Mouse (Mus musculus): Measurements from ENCODE around the gene Vps9d1.
"Not testable (repeated sequence)": the region's sequence is repeated elsewhere in the genome, so short reads cannot be mapped to it uniquely, and the experiment has no call there.

Vps9d1 gene

DNA sequence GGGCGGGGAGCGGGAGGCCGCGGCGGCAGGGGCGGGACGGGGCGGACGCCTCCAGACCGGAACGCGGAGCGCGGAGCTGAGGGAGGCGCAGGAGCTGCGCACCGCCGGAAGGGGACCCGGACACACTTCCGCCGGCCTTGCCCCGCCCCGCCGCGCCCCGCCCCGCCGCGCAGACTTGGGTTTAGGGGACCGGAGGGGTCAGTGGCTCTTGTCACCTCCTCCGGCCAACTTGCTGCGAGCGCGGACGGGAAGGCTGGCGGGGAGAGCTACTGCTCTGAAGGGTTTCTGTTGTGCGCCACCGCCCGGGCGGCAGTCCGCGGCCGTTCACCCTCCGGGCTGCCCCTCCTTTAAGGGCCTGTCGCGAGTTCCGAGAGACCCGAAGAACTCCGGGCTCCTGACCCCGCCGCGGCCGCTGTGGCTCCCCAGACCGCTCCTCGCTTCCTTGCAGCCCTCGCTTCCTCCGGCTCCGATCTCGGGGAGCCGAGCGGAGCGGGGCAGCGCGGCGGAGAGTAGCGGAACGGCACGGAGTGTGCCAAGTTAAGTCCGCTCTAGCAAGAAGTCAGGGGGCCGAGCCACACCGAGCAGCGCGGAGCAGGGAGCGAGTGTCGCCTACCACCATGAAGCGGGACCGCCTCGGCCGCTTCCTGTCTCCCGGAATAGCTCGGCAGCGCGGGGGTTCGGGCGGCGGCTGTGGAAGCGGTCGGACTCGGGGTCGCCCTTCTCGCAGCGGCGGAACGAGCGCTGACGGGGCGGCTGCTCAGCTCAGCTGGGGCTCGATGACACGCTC lies at the start of gene Vps9d1, which contains the start of gene Zfp276:
Gene Vps9d1, minus strand, starts transcription at position 250 of the 787 bp plus-strand sequence.
Gene Zfp276, plus strand, starts transcription at position 97 of the 787 bp plus-strand sequence.
- DNase-seq (ENCODE audit: low spot score): peak; percentile 88

DNA sequence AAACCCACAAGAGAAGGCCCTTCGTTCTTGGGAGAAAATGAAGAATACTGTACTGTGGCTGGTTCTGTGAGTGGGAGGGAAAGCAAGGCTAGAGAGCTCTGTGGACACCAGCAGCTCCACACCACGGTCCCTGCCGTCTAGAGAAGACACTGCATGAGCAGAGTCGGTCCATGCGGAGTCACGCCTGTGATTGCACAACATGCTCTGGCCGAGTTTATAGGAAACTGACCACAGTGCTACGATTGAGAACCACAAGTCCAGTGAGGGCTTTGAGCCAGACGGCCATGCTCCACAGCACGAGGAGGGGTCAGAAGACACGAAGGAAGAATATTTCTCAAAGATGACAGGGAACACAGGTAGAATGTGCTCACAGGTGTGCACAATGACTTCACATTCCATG lies 44.2 kb upstream of the Vps9d1 start:
- no peak for DNase-seq (ENCODE audit: low spot score)

DNA sequence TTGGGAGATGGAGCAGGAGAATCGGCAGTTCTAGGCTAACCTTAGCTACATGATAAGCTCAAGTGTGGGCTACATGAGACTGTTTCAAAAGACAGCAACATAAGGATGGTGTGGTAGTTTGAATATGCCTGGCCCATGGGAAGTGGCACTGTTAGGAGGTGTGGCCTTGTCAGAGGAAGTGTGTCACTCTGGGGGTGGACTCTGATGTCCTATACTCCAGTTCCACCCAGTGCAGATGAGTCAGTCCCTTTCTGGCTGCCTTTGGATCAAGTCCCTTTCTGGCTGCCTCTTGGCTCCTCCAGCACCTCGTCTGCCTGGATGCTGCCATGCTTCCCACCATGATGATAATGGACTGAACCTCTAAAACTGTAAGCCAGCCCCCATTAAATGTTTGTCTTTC lies 38.6 kb upstream of the Vps9d1 start:
- no peak for DNase-seq (ENCODE audit: low spot score)

DNA sequence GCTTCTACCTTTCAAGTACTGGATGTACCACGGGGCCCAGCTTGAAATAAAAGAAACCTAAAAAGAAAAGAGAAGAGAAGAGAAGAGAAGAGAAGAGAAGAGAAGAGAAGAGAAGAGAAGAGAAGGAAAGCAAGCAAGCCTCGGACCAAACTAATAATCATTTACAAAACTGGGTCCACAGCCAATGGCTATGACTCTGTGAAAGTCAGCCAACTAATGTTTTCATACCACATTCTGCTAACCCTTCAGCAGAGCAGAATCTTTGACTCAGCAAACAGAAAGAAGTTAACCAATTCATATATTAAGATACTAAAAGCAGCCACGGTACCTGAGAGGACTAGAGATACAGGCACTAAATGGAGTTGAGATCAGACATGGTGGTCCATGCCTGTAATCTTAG lies 38.1 kb upstream of the Vps9d1 start:
- DNase-seq (ENCODE audit: low spot score): no peak

DNA sequence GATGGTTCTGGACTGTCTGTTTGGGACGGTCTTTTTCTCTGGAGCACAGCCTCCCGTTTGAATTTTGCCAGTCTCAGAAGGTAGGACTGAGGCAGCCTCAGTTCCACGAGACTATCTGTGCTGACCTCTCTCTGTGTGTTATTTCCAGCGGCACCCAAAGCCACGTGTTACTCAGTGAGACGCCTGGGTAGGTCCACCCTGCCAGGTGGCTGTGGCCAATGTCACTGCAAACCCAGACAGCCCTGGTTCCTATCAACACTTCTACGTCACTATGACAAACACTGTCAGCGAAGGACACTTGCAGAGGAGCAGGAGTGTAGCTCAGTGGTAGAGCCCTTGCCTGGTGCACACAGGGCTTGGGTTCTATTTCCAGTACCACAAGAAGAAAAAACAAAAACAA lies 37.6 kb upstream of the Vps9d1 start:
- DNase-seq (ENCODE audit: low spot score): no peak

DNA sequence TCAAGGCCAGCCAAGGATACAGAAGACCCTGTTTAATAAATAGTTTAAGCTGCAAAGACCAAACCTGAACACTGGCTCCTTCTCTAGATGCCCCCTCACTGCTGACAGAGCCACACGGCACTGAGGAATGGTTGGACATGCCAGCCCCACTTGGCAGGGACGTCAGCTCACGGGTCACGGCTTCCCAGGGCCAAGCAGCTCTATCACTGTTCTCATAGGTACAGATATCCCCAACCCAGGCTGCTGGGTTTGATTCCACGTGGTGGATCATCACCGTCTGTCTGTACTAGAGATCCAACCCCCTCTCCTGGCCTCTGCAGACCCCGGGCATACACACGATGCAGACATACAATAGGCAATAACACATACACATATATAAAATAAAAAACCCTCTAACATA lies 36.5 kb upstream of the Vps9d1 start:
- DNase-seq (ENCODE audit: low spot score): no peak

DNA sequence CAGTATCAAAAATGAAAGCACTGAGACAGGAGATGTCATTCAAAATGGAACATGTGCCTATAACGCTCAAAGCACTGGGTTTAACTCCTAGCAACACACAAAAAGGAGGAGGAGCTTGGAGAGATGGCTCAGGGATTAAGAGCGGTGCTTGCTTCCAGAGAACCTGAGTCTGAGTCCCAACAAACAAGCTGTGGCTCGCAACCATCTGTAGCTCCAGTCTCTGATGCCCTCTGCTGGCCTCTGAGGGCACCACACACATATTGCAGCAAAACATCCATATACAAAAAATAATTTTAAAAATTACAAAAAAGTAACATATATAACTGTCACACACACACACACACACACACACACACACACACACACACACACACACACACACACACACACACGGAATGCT lies 36.0 kb upstream of the Vps9d1 start:
- DNase-seq (ENCODE audit: low spot score): peak; percentile 47

DNA sequence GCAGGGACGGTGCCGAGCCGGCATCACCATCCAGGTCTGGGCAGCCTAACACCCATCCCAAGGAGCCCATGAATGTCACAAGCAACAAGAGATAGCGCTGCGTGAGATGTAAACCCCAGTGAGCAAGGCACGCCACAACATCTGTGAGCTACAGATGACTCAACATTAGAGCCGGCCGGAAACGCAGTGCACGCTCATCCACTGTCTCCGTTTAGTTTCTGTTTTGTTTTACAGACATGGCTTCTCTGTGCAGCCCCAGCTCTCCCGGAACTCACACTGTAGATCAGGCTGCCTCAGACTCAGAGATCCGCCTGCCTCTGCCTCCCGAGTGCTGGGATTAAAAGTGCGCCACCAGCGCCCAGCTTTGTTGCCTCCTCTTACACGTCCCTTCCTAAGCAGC lies 33.2 kb upstream of the Vps9d1 start:
- DNase-seq (ENCODE audit: low spot score): no peak

DNA sequence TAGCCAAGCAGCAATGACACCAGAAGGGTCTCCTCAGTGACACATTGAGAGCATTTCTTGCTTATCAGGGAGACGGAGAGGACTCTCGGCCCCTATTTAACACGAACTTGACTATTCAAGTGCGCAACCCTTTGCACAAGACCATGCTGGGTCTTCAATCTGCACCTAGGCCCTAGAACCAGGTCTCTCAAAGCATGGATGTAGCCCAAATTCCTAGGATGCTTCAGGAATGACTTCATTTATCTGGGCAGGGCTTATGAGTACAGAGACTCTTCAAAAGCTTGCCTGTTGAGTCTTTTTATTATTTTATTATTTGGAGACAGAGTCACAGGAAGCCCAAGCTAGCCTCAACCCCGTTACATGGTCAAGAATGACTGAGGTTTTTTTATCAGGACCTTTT lies 30.3 kb upstream of the Vps9d1 start:
- no peak for DNase-seq (ENCODE audit: low spot score)

DNA sequence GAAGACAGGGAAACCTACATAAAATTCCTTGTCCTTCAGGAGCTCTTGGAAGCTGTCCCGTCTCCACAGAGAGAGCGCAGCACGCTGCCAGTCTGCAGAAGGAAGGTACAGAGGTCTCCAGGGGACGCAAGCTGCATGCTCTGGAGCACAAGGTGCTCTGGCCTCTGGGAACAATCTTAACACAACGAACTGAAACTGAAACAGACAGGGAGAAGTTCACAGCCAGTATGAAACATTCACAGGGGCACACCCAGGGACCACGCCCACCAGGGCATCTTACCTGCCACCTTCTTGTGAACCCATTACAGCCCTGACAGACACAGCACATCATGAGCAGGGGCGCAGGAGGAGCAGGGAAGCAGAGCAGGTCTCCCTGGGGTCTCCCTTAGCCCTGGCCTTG lies 29.8 kb upstream of the Vps9d1 start:
- no peak for DNase-seq (ENCODE audit: low spot score)

DNA sequence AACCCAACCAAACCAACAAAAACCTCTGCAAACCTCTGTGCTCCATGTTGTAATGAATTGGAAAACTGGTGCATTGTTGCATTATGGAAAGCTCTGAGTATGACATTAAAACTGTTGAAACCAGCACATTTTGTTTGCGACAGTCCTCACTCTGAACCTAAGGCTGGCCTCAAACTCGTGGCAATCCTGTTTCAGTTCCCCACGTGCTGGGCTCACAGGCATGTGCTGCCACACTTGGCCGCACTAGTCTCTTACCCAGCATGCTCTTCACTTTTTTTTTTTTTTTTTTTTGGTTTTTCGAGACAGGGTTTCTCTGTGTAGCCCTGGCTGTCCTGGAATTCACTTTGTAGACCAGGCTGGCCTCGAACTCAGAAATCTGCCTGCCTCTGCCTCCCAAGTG lies 28.8 kb upstream of the Vps9d1 start:
- DNase-seq (ENCODE audit: low spot score): not testable (repeated sequence)

DNA sequence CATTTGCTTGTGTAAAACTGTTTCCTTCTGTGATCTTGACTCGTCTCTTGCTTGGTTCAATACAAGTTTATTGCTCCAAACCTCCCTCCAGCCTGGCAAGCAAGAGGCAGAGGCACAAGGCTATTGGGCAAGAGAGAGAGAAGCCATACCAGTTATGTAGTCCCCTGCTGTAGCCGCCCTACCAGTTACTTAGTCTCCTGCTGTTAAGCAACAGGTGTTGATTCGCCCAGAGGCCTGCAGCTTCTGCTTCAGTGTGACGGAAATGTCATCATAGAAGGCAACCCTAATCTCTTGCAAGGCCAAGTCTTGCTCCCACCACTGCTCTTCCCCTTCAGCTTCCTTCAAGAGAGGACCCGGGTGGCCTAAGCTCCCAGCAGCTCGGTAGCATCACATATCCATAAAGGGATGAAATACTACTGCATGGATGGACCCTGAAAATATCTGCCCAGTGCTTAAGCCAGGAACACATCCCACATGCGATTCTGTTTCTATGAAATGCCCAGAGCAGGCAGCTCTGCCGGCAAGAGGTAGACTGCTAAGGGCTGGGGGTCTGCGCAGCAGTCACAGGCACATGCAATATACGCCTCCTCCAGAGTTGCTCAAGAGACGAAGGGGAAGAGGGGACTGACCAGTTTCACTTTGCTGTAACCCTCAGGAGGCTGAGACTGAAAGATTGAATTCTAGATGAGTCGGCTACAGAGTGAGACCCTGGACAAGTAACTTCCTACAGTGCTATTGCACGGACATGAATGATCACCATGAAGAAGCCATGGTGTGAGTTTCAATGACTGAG lies 26.4 kb upstream of the Vps9d1 start:
- no peak for DNase-seq (ENCODE audit: low spot score)

DNA sequence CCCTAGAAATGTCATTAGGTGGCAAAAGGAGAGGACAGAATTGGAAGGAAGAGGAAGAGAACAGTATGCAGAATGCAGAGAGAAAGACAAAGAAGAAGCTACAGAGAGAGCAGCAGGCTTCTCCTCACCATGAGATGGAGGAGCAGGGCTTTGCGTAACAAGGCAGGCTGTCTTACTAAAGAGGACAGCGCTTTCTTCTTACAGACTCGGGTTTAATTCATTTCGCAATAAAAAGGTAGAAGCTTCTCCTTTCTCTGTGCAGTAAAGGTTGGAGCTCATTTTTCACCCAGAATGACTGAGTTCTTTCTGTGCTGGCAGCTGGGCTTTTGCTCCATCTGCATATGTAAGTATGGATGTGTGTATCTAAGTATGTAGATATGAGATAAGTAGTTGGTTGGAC lies 25.7 kb upstream of the Vps9d1 start:
- no peak for DNase-seq (ENCODE audit: low spot score)

DNA sequence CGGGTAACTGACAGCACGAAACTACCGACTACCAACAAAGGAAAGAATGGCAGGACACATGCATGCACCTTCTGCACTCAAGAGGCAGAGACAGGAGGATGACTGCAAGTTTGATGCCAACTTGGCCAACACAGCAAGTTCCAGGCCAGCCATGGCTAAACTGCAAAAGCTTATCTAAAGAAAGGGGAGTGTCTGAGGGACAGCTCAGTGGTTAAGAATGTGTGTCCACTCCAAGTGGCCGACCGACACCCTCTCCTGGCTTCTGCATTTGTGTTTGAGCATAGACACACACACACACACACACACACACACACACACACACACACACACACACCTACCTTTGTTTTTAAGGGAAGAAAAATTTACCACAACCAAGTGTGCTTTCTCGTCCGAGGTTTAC lies 24.3 kb upstream of the Vps9d1 start:
- DNase-seq (ENCODE audit: low spot score): no peak

DNA sequence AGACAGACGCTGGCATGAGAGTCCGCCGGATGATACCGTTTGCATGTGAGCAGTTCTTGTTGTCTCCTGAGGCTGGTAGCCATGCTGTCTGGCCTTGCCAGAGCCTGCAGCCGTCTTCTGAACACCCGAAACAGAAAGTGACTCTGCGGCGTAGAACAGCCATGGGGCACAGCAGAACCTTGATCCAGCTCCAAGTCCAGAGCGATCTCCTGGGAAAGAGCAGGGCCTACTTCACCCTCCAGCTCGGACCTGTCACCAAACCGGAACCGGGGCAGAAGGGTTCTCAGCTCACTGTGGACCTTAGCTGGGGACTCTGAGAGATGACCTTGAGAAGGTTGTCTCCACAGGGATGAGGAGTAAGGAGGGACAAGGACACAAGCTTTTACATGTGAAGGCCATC lies 20.9 kb upstream of the Vps9d1 start:
- DNase-seq (ENCODE audit: low spot score): no peak

DNA sequence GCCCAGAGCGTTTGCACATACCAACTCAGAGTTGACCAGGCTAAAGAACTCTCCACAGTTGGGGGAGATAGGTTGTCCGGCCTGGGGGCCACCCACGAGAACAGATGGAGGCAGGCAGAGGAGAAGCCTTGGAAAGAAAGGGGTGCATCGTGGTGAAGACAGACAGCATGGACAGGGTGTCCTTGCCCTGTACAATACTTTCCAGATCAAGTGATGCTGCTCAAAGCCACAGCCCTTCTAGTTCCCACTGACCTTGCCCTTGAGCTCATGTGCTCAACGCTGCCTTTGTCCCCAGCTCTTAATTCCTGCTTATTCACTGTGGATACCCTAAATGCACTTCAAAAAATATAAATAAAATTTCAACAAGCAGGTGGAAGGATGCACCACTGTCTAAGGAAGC lies 20.3 kb upstream of the Vps9d1 start:
- DNase-seq (ENCODE audit: low spot score): no peak

DNA sequence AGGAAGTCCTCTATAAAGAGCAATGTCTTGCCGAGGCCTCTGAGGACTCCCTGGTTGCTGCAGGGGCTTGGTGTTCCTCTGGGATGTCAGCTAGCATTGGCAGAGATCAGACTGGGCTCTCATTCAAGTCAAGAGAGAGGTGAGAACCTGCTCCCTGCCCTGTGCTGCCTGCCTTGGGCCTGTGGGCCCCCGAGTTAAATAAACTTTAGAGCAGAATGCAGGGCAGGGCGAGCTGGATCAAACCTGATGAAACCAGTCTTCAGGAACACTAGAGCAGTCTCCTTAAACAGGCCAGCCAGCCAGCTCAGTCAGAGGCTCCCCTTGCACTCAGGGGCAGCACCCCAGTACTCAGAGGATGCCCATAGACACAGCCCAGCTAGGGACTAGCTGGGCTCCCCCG lies 17.8 kb upstream of the Vps9d1 start:
- DNase-seq (ENCODE audit: low spot score): no peak

DNA sequence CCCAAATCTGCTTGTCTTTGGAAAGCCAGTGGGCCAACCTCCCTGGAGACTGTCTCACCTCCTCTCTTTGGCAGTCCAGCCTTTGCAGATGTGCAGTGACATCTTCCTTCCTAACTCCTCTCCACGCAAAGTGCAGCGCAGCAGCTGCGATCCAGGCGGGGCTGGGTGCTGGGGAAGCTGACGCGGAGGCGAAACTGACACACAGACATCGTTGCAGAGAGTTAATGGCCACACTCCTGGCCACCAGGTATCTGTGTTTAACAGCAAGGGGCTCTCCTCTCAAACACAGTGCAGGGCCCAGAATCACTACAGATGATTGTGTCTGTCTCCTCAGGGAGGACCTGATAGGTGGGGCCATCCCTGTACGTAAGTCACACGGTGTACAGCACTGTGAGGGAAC lies 17.0 kb upstream of the Vps9d1 start:
- DNase-seq (ENCODE audit: low spot score): no peak

DNA sequence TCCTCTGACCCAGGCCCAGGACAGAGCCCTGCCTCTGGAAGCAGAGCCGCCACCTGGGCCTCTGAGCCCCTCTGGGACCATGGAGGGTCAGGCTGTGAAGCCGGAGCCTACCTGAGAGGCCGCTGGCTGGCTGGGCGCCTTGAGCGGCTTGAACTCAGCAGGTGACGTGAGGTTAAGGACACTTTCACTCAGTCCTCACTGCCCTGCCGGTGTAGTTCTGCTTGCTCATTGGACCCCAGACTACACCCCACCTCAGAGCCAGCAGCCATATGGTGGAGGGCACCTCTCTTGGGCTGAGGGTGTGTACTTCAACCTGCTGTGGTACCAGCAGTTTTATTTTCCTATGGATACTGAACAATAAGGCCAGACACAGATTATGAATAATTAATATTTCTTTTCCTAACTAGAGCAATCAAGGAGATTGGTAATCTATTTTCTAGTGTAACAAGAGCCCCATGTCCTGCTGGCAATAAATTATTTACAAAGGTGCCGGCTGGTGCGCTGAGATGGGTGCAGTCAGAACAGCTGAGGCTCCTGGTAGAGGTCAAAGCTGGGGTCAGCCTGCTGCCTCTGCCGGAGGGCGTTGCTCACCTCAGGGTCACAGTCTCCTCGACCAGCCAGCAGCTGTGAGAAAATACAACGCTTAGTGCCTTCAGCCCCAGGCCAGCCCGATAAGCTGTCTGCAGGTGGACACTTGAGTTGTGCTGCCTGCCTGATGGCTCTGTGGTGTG lies 13.9 kb upstream of the Vps9d1 start:
- peak; percentile 34 for DNase-seq (ENCODE audit: low spot score)

DNA sequence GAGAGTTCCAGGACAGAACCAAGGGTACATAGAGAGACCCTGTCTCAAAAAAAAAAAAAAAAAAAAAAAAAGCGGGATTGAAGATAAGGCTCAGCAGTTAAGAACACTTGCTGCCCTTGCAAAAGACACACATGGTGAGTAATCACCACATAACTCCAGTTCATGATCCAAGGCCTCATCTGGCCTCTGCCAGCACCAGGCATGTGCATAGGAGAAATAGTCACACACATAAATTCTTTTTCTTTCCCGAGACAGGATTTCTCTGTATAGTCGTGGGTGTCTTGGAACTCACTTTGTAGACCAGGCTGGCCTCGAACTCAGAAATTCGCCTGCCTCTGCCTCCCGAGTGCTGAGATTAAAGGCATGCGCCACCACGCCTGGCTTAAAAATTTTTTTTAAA lies 3.4 kb upstream of the Vps9d1 start:
- DNase-seq (ENCODE audit: low spot score): not testable (repeated sequence)

DNA sequence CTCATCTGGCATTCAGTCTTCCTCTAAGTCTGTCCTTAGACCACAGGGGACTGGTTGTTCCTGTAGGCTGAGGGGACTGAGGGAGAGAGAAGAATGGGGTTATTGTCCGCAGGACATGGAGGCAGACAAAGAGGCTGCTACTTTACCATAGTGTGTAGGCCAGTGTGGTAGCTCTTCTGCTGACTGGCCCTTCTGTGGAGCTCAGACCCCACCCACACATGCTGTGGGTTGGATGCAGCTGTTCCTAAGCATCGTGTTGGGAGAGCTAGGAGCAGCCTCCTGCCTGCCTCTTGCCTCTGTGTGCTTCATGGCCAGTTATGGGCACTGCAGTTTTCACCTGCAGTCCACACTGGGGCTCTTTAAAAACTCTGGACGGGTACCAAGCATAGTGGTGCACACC lies 3.0 kb upstream of the Vps9d1 start:
- no peak for DNase-seq (ENCODE audit: low spot score)

DNA sequence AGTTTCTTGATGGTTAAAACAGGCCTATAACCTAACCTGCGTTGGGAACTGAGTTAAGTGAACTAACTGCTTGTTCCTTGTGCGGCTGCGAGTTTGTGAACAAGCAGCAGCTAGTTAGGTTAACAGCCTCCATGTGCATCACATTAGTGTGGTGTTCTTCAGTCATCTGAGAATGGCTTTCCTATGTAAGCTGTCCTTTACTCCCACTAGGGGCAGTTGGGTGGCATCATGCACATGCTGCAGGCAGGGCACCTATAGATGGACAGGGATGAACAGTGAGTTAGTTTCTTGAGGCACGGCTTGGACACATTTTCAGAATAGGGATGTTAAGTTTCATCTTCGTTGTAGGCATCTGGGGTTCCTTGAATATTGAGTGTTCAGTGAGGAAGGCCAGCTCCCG lies 1.0 kb upstream of the Vps9d1 start:
- DNase-seq (ENCODE audit: low spot score): no peak

All from embryo, embryonic 10 days (tissue).